Mouse (Mus musculus) Patski (cell line): ENCODE data around the gene Cldn20. TPM values are rescaled to one million over a fixed set of nuclear protein-coding genes. Genes with fewer than 3 reads are reported as not detected.

ENCODE experiments used
- ATAC-seq: fragments of 100-300 bp; one replicate; pipeline ENCODE4 v1.8.0; 2021
- CTCF ChIA-PET: fragments of 350-600 bp; sonication (Branson Sonifier 250); formaldehyde crosslinking; loops from one replicate; lab custom pipeline; 2022; ENCODE audit warnings: inconsistent platforms; lab: Charles Lee
- POLR2A ChIA-PET: fragments of 350-600 bp; sonication (Branson Sonifier 250); formaldehyde crosslinking; loops from one replicate; lab custom pipeline; 2022; ENCODE audit warnings: antibody characterized with exemption, inconsistent platforms; lab: Charles Lee
- DNase-seq: peaks from one replicate; pipeline ENCODE4 v3.0.0-alpha.2; 2011; ENCODE audit warnings: low read depth, low spot score
- H3K27me3 ChIP-seq: fragments of 371-371 bp; one replicate; pipeline ENCODE4 v1.5.1; 2021
- CTCF ChIP-seq: fragments of 100-300 bp; IDR thresholded peaks from one replicate; pipeline ENCODE4 v1.5.1; 2021
- in situ Hi-C: fragments of 300-500 bp; cut with MboI; formaldehyde crosslinking; loops from 3 replicates; pipeline ENCODE4 v1.11.1; 2018; ENCODE audit warnings: low pct_unique_long_range_greater_than_20kb, mixed read lengths
- polyA plus RNA-seq: library from polyadenylated mRNA; unstranded; gene quantifications from one replicate; pipeline ENCODE4 v1.2.3, GENCODE M21; 2021

Cldn20 gene
- polyA plus RNA-seq, 1 experiment from 2014 or later: 0.58 TPM

GRCm38 (mm10) chr17:3557331-3558311, 25.3 kb downstream of the Cldn20 start, which contains the start of gene Tfb1m:
Gene Tfb1m, minus strand, starts transcription at chr17:3557781.
- in situ Hi-C loops: loop anchor here (25.0 kb wide), 2 partner anchors 1480 to 1830 kb away; no protein-coding TSS in a partner anchor
- peak; percentile 96 for DNase-seq
- ChIA-PET CTCF (interaction anchor here (1.0 to 1.3 kb wide), 2 partner anchors 11 to 18 kb away, joined by 4 read pairs; no protein-coding TSS in a partner anchor), POLR2A (interaction anchor here (1.0 to 1.2 kb wide), 2 partner anchors 26 to 40 kb away, joined by 3 to 4 read pairs; partner anchors contain the start of gene Cldn20)
- H3K27me3 ChIP-seq: no peaks in the 10 kb centered on the region
- no peak for TF ChIP-seq CTCF
- peak; percentile 98 for ATAC-seq

- in situ Hi-C loops: loop anchor here (25.0 kb wide), 2 partner anchors 1479 to 1829 kb away; no protein-coding TSS in a partner anchor
- POLR2A ChIA-PET: no interaction called here
- no peaks in the 10 kb centered on the region for H3K27me3 ChIP-seq
- DNase-seq (no peak), ATAC-seq (no peak)
- TF ChIP-seq CTCF: no peak
- CTCF ChIA-PET: interaction anchor here (1.0 to 1.3 kb wide), 2 partner anchors 10 to 17 kb away, joined by 4 read pairs; no protein-coding TSS in a partner anchor
These were observed 26.1 kb downstream of the Cldn20 start for GRCm38 (mm10) chr17:3558356-3558870.

- DNase-seq (no peak), ATAC-seq (no peak)
- no peaks in the 10 kb centered on the region for H3K27me3 ChIP-seq
- TF ChIP-seq CTCF: peak; percentile 43
- CTCF ChIA-PET: no interaction called here
- POLR2A ChIA-PET: no interaction called here
- in situ Hi-C loops: loop anchor here (25.0 kb wide), 2 partner anchors 1477 to 1827 kb away; no protein-coding TSS in a partner anchor
These were observed 28.2 kb downstream of the Cldn20 start for GRCm38 (mm10) chr17:3560534-3560933.

GRCm38 (mm10) chr17:3562405-3562804, 30.1 kb downstream of the Cldn20 start:
- POLR2A ChIA-PET: no interaction called here
- ATAC-seq: no peak
- CTCF ChIA-PET: no interaction called here

GRCm38 (mm10) chr17:3570876-3571275, 38.5 kb downstream of the Cldn20 start:
- in situ Hi-C loops: loop anchor here (5.0 to 25.0 kb wide), 3 partner anchors 221 to 1816 kb away; no protein-coding TSS in a partner anchor
- CTCF ChIA-PET: interaction anchor here (0.9 to 2.3 kb wide), 3 partner anchors 10 to 221 kb away, joined by 3 to 11 read pairs (median 6); no protein-coding TSS in a partner anchor
- POLR2A ChIA-PET: no interaction called here
- no peak for DNase-seq
- ATAC-seq: peak; percentile 54
- H3K27me3 ChIP-seq: peaks cover 8% of the 10 kb centered on the region
- peak; percentile 96 for TF ChIP-seq CTCF

More at GRCm38 (mm10) chr17:3562405-3562804, 30.1 kb downstream of the Cldn20 start:
- in situ Hi-C loops: loop anchor here (25.0 kb wide), 2 partner anchors 1475 to 1825 kb away; no protein-coding TSS in a partner anchor
- DNase-seq: no peak
- H3K27me3 ChIP-seq: peaks cover 4% of the 10 kb centered on the region
- TF ChIP-seq CTCF: no peak

Other genes starting within 250 kb of the Cldn20 start
- 13.8 TPM for gene Tiam2, start 206.0 kb upstream of the Cldn20 start, polyA plus RNA-seq
- gene Tfb1m, start 25.2 kb downstream of the Cldn20 start, polyA plus RNA-seq: 12.8 TPM
- gene Nox3, start 163.7 kb downstream of the Cldn20 start, polyA plus RNA-seq: not detected